Mouse (Mus musculus) frontal cortex, postnatal 36 days (tissue): ENCODE results near the gene Rpap1.

Source experiments
- DNase-seq, 2 experiments: peaks; one replicate each; pipeline ENCODE4 v3.0.0; 2022; ENCODE audit warnings: low spot score in 2 of 2

Gene Rpap1

DNA sequence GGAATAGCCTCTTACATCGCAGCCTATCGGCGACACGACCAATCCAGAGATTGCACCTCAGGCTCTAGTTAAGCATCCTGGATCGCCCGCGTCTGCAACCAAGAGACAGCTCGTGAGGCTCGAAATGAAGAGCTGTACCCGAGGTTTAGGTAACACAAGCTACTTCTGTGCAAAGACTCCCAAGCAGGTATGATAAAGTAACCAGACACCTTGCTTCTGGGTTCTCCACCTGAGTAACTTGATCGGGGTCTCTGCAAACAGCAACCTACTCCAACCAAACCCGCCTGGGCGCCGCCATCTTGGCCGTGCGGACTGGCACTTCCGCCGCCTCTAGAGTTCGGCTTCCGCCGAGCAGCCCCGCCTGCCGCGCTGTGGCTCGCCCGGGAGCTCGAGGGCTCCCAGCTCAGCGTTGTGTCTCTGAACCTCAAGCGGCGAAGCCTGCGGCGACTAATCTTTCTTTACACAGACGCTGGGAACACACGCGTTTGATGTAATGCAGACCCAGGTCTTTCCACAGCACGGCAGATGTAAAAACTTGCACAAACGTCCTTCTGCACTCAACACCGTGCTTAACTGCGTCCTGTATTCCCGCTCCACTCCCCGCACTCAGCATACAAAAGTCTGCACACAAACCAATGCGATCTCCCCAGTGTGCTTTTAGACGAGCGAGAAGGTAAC is at the start of gene Rpap1:
TSS of gene Rpap1 (minus strand) at position 332 of the 678 bp plus-strand sequence.
- peak; percentile 88 for DNase-seq

DNA sequence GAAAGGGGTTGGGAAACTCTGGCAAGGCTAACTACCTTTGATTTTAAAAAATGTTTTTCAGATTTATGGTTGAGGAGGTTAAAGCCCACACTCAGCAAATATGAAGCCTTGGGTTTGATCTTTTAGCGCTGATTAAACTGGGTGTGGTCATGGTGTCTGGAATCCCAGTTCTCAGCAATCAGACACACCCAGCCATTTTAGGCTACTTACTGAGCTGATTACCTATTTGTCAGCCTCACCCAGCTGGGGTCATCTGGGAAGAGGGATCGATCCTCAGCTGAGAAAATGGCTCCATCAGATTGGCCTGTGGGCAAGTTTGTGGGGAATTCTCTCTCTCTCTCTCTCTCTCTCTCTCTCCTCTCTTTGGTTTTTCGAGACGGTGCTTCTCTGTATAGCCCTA is 46.9 kb upstream of the Rpap1 start:
- DNase-seq, result no peak

DNA sequence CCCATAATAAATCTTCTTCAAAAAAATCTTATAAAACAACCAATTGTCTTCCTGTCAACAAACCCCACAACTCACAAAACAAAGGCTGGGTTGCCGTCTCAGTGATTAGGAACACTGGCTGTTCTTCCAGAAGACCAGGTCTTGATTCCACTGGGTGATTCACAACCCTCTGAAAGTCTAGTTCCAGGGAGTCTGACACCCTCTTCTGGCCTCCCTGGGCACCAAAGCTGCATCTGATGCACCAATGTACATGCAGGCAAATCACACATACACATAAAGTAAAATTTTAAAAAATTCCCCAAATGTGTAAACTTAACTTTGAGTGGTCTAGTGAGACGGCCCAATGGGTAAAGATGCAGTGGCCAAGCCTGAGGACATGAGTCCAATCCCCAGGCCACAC is 43.2 kb upstream of the Rpap1 start:
- DNase-seq, result no peak

DNA sequence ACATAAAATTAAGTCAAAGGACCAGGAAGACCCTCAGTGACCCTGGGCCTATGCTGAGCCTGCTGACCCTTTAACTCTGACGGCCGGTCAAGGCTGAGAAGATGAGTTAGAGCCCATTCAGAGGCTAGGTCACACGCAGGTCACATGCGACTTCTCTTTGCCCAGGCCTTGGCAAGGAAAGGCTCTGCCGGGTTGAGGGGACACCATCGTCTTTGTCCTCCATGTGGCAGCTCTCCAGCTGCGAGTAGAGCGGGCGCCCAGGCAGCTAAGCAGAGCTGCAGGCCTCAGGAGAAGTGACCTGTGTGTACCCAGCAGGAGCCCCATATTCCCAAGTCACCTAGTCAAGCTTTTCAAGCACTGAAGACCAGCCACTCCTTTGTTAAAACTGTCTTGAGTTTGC is 33.8 kb upstream of the Rpap1 start:
- DNase-seq, result no peak

DNA sequence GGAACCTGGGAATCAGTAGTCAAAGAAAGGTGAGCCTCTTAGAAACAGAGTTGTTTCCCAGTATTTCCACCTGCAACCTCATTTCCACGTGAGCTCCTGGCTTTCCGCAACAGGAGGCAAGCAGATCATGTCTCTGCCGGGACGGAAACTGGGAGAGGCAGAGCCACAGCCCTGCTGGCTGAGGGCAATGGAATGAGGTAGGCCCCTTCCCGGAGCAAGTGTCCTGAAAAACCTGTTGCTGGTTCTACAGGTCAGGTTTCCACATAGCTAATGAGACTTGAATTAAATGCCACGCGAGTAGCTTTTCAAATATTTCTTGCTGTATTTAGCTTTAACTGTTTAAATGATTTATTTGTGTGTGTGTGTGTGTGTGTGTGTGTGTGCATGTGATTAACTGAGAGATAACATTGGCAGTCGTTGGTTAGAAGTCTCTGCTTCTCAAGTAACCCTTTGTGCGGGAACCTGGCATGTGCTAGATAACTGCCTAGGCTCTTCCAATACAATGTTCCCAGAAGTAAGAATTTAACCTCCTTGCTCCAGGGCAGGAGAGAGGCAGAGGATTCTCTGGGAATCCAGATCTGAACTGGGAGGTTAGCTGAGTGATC is 31.4 kb upstream of the Rpap1 start:
- no peak for DNase-seq

DNA sequence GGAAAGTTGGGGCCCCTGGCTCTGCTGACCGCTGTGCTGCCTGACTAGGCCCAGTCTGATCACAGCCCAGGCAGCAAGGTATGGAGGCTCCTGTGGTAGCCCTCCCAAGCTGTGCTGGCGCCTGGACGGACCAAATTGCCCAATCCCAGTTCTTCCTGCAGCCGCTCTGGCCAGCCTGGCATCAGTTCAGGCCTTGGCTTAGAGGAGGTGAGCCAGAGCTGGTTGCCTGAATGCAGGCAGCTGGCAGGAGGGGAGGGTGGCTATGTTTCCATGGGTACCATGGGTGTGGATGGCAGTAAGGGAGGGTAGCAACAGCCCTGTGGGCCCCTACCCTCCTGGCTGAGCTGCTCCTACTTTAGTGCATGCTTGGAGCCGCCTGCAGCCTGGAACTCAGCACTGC is 29.7 kb upstream of the Rpap1 start:
- DNase-seq, result no peak

DNA sequence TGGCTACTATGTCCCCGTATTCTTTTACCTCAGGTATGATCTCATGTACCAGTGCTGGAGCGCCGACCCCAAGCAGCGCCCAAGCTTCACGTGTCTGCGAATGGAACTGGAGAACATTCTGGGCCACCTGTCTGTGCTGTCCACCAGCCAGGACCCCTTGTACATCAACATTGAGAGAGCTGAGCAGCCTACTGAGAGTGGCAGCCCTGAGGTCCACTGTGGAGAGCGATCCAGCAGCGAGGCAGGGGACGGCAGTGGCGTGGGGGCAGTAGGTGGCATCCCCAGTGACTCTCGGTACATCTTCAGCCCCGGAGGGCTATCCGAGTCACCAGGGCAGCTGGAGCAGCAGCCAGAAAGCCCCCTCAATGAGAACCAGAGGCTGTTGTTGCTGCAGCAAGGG is 29.3 kb upstream of the Rpap1 start:
- DNase-seq, result no peak

DNA sequence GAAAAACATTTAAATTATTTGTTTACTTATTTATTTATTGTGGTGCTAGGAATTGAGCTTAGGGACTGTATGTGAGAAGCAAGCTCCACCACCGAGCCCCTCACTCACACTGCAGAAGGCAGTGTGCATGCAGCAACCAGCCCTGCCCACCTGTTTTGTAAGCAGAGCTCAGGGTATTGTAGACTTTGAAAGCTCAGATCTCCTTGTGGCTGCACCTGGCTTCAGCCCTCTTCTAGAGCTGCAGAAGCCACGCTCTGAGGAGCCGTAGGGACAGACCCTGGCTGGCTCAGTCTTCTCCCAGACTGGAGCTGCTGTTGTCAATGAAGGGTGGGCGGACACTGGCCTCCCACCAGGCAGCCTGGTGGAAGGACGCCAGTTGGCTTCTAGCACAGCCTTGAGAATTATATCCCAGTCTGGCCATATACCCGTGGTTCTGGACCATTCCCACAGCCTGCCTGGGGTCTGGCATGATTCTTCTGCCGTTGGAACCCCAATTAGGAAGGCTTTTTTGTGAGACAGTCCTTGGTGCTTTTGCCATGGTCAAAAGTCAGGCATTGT is 27.1 kb upstream of the Rpap1 start:
- peak in 1 of 2 experiments; percentile 80 for DNase-seq

DNA sequence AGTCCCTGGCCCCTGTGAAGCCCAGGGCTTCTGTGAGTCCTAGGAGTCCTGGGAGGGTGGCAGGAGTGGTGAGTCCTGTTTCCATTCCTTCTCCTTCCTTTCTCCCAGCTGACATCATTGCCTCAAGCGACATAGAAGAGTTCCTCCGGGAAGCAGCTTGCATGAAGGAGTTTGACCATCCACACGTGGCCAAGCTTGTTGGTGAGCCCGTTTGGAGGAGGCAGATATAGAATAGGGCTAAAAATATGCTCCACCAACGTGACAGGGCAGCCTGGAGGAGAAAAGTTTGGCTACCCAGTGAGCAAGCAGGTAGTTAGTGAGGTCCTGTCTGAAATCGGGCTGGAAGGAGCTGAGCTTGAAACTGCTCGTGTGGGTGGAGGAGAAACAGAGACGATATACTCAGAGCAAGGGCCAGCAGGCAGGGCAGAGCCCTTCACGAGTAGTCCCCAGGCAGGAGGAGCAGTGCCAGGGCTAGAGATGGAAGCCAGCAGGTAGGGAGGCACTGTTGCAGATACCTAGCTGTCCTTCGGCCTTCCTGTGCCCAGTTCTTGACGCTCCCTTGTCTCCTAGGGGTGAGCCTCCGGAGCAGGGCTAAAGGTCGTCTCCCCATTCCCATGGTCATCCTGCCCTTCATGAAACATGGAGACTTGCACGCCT is 24.3 kb upstream of the Rpap1 start:
- DNase-seq, result peak in 1 of 2 experiments; percentile 76

DNA sequence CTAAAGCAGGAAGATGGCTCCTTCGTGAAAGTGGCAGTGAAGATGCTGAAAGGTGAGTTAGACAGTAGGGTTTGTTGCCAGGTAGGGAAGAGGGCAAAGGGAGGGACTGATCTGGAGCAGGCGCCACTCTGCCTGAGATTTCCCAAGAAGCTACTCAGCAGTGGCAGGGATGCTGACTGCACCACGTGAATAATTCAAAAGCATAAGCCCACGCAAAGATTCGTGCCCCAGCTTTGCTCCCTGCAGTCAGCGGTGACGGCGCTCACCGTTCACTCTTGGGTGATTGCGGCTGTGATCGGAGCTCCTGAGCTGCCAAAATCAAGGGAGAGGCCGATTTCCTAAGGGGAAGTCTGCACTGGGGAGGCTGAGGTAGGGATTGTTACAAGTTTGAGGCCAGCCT is 23.6 kb upstream of the Rpap1 start:
- DNase-seq, result no peak

DNA sequence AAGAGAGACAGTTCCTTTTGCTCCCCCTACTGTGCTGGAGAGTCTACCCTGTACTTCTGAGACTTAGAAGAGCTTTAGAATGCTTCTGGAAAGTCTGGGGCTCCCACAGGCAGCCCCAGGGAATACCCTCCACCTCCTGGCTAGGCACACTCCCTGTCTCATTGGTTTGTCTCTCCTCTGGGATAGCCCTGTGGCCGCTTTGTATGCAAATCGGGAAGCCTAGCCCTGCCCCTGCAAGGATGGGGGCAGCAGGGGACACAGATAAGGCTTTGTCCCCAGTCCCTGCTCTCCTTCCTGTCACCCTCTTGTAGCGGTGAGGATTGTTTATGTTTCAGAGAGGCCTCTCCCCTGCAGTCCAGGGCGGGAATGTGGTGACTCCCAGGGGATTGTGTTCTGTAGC is 21.5 kb upstream of the Rpap1 start:
- DNase-seq, result no peak

DNA sequence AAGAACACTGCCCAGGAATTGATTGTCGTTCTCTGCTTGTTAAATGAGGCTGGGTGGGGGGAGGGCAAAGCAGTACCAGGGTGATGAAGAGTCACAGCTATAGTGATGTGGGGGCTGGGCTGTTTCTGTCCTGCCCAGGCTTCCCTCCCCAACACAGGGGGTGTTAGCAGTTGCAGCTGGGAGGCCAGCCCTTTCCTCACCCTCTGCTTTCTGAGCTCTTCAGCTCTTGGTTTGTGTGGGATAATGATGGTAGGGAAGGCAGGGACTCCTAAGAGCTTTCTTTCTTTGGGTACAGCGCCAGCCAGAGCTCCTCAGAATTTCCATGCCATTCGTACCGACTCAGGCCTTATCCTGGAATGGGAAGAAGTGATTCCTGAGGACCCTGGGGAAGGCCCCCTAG is 21.1 kb upstream of the Rpap1 start:
- no peak for DNase-seq

DNA sequence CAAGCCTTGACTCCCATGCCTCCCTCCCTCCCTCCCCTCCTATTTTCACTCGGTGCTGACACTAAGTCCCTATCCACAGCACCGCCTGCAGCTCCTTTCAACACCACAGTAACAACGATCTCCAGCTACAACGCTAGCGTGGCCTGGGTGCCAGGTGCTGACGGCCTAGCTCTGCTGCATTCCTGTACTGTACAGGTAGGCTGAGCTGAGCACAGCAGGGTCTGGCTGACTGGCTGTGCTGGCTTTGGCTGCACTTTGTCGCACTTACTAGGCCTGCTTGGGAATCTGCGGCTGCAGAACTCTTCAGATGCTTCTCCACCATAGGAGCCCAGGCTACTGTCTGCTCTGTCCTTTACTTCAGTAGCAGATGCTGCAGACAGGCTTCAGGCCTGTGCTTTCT is 18.2 kb upstream of the Rpap1 start:
- no peak for DNase-seq

DNA sequence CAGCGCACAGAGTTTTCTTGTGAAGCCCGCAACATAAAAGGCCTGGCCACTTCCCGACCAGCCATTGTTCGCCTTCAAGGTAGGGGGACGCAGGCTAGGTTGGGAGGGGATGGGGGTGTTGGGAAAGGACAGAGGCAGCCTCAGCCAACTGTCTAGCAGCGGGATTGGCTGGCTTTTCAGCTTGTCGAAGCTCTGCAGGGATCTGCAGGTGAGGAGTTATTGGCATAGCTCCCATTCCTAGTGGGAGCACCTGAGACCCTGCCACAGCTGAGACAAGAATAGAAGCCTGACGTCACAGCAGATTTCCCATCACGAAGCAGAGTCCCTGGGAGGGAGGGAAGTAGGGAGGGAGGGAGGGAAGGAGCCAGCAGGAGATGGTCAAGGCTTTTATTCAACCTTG is 17.4 kb upstream of the Rpap1 start:
- no peak for DNase-seq

DNA sequence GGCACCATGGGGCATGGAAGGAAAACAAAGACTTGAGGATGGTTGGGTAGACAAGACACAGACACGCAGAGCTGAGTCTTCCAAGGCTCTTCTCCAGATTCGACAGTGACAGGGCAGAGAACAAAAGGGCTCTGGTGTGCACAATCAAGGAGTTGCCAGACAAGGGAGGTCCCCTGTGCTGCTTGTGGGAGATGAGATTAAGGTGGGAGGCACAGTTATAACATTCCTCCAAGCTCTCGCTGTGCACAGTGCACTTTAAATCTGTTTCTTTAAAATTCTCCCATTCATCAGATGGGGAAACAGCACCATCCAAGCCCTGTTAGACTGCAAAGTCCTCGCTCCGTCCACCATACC is 16.9 kb upstream of the Rpap1 start:
- DNase-seq, result no peak

DNA sequence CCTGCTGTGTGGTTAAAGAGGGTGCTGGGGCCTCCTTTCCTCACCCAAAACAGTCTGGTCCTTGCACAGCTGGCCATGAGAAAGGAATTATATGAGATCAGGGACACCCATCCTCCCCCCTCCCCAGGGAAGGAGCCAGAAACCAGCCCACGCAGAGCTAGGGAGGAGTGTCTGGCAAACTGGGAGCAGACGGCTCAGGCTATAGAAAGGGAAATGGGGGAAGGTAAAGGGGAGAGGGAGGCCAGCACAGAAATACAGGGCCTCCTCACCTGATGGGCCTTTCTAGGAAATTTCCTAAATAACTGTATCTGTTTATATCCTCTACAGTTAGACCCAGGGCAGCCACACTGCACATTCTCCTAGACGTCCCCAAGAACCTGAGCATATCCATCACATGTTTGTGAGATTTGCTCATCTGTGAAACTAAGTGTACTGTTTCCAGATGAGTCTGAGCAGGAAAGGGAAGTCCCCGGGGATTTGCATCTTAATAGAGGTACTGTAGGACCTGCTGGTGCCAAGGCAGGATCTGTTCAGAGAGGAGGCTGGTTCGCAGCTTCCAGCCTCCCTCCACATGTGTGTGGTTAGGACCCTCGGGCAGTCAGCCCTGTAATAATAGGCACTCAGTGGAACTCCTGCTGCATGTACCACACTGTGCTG is 16.4 kb upstream of the Rpap1 start:
- peak; percentile 71 to 74 for DNase-seq

DNA sequence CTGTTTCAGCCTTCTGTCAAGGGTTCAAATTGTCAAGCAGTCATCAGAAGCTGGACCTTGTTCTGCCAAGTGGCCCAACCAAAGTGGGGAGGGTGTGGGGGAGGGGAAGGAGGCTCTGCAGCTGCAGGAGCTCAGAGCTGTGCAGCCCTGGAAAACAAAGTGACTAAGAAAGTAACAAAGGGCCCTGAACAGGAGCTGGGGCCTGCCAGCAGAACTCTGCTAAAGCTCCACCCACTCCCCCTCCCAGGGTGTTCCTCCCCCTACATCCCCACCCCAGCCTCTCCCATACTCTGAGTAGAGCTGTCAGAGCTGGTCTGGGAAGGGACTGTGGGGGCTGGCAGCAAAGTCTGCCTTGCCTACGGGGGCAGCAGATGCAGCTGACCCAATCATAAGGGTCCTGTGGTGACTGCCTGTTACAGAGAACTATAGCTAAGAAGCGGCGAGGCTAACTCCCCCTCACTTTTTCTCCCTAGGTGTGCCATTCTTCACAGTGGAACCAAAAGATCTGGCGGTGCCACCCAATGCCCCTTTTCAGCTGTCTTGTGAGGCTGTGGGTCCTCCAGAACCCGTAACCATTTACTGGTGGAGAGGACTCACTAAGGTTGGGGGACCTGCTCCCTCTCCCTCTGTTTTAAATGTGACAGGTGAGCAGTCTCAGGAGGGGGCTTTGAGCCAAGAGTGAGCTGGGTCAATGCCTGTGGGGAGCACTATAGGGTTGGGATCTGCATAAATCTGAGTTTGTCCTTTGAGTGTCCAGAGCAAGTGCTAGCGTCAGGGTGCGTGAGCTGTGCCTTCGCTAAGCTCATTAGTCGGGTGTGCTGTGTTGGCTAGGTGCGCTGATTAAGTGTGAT is 15.7 kb upstream of the Rpap1 start:
- no peak for DNase-seq

DNA sequence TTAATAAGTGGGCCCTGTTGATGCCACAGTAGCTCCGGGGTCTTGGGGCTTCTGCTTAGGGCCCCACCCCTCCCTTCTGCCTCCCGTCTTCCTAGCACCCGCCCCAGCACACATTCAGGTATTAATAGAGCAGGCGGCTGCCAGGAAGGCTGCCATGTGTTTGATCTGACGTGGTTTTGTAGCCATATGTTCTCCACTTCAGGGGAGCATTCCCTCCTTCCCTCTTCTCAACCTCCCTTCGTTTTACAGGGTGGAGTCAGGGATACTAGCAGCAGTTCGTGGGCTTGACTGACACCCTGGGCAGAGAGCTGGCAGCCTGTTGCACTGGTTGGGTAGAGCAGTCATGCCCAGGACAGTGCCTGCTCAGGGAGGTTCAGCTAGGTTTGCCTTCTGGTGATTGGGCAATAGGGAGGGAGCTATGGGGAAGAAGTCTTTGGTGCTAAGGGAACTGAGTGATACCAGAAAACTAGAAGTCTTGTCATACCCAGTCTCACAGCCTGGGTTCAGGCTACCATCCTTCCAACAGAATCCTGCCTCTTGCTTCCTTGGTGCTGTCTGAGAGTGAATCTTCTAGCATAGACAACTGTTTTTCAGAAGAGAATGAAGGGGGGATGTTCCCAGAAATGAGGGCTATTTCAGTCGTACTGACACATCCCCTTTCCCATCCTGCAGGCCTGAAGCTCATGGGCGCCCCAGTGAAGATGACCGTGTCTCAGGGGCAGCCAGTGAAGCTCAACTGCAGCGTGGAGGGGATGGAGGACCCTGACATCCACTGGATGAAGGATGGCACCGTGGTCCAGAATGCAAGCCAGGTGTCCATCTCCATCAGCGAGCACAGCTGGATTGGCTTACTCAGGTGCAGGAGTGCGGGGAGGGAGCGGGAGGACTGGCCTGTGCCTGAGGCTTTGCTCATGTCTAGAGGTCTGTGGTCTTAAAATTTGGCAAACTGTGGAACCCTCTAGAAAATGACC is 13.8 kb upstream of the Rpap1 start:
- peak; percentile 70 to 85 for DNase-seq

DNA sequence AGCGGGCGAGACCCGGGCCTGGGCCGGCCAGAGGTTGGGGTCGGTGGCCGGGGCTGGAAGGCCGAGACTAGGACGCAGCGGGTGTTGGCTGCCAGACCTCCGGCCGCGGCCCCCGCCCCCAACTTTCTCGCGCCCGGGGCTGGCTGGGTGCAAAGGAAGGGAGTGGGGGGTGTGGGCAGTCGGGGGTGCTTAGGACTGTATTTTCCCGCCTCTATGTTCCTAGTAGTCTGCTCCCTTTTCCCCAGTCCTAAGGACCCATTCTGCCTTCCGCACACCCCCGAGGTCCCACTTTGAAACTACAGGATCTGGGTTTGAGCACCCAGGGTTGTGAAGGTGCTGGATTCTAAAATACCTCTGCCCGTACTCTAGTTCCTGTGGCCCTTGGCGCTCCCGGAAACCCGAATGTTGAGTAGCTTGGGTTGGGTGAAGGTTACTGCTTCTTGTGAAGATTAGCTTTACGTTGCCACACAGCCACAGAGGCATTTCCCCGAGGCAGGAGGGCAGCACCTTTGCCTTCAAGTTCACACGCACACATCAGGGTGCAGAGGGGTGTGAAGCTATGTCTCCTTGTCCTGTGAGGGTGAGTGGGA is 12.7 kb upstream of the Rpap1 start:
- no peak for DNase-seq
